Mouse (Mus musculus): ENCODE measurements at regions not wholly inside any gene's neighbourhood (a gene's known extent, or its start where the extent isn't known, plus 50 kb on each side); places are given as distances from the start of the nearest gene placed in this dataset.

DNA sequence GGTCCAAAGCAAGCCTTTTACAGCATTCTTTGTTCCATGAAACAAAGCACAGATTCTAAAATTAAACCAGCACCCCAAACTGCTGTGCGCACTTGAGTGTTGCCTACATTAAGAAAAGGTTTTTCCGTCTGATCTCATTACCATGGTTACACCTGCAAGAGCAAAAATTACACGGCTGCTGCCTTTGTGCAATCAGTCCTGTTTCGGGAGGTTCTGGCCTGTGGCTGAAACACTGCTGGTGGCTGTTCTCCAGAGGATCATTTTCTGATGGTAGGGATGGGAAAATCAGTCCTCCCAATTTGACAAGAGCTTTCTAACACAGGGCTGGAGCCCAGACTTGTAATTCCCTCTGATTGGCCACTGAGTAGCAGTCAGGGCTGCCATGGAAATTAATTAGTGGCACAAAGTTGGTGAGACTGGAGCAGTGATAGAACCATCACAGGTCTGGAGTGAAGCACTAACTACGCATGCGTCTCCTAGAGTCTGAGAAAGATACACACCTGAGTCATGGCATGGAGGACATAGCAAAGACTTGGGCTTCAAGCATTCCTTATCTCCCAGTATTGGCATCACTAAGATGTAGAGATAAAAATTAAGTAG is 114.8 kb upstream of the Fam49a start:
- DNase-seq = no peak

DNA sequence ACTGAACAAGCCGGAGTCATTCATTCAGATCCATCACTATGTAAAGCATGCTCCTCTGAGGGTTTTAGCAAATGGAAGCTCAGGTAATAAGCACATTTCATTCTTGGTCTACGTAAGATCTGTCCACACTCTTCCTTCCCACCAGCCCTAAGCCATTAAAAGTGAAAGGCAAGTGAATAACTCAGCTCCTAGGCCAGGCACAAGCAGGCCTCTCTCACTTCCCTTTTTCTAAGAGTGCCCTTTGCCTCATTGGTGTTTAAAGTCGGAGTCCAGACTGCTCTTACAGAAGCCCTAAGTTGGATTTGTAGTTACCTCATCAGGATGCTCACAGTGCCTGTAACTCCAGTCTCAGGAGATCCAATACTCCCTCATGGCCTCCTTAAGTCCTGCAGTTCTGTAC is 114.1 kb upstream of the Fam49a start:
- no peak for DNase-seq

DNA sequence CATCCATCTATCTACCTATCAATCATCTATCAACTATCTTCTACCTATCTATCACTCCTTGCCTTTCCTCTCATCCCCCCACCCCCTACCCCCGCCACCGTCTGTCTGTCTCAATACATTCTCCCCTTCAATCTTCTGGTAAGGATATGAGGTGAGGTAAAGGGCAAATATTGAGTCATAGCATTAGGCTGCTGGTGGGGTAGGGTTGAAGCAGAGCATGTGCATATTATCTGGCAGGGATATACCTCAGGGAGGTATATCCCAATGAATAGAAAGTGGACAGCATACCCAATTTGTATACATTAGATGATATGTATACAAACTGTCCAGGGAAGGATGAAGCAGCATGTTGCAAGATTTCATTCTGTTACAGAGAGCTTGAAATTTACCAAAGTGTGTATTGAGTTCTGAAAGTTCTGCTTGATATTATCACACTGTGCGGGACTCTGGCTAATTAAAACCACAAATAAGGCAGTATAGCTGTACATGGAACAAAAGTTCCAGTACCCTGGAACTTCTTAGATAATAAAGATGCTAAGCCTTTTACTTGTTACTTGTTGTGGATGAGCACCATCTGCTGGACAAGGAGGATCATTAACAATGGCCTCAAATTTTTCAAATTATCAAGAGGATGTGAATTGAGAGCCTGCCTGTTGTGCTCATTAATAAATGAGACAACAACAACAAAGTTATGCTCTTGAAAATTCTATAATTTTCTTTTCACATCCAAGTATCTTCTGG is 113.1 kb upstream of the Fam49a start:
- no peak for DNase-seq

DNA sequence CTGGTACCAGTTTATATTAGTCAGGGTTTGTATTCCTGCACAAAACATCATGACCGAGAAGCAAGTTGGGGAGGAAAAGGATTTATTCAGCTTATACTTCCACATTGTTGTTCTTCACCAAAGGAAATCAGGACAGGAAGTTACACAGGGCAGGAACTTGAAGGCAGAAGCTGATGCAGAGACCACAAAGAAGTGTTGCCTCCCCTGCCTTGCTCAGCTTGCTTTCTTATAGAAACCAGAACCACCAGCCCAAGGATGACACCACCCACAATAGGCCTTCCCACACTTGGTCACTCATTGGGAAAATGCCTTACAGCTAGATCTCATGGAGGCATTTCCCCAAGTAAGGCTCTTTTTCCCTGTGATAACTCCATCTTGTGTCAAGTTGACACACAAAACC is 97.5 kb upstream of the Fam49a start:
- DNase-seq = no peak

DNA sequence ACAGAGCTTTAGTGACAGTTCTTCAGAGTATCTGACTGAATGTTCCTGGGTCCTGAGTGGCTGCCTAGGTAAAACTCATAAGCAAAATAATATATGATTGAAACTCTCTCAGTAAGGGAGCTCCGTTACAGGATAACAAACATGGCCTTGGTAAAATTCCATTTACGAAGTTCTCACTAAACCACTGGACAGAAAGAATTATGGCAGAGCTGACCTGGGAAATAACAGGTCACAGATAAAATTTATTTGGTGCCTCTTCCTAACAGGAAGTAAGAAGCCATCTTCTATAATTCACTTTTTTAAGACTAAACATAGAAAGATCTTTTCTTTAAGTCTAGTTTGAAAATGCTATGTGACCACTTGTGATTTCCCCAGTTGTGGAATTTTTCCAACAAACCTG is 91.4 kb upstream of the Fam49a start:
- no peak for DNase-seq

DNA sequence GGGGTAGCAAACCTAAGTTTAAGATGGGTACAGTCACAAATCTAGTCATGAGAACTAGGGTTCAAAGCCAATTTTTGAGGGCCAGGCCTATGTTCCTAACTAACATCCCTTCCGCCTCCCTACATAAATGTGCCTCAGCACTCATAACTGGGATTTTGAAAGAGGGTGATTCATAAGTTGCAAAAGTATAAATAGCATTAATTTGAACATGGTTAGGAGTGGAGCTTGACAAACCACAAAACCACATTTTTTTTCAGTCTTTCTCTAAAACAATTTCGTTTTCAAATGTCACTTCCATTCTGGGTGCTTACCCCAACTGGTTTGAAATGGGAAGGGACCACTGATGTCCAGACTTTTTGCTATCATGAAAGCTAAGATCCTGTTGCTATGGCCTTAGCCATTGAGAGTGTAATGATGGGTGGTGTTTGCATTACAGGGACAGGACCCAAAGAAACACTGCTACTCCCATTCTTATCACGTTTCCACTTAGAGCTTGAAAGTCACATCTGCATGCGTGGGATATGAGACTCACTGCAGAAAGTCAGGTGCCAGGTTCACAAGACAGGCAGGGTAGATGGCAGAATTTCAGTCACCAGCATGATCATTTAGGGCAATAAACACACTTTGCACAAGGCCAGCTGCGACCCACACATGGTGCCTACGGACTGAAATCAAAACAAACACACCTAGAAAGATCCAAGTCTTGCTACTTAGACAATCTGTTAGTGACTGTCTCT is 89.7 kb upstream of the Fam49a start:
- no peak for DNase-seq

DNA sequence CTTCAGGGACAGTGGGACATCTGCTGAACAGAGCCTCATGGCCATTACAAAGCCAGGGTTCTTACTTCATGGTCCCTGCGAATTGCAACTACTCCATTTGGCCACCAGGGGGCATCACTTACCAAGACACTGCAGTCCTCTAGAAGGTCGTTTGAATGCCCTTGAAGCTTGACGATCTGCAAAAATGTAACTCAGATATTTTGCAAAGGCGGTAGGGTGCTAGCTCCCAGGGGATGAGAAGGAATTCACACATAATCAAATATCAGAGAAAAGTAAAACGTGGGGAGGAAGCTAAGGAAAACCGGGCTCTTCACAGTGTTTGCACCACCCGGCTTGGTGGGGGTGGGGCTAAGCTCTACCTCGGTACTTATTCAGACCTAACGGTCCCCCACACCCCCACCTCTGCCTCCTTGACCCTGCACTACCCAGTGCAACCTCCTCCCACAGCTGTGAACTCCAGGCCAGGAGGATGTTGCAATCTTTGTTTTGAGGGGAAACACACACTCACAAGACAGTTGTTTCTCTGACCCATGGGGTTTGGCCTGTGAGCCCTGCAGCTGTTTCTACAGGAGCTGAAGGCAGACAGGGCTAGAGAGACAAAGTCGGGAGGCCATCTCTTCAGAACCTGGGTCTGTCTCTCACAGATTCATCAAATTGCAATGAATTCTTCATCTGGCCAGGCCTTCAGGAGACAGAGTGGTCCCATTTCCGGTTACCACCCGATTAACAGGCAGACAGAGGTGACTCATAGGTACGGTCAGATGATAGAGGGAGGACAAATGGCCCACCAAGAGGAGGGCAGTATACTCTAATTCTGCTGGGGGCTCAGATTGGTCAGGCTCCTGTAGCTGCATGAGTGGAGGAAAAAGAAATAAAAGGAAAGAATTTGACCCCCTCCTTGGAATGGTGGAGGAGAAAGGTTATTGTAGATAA is 85.3 kb upstream of the Fam49a start:
- peak; percentile 99 for DNase-seq

DNA sequence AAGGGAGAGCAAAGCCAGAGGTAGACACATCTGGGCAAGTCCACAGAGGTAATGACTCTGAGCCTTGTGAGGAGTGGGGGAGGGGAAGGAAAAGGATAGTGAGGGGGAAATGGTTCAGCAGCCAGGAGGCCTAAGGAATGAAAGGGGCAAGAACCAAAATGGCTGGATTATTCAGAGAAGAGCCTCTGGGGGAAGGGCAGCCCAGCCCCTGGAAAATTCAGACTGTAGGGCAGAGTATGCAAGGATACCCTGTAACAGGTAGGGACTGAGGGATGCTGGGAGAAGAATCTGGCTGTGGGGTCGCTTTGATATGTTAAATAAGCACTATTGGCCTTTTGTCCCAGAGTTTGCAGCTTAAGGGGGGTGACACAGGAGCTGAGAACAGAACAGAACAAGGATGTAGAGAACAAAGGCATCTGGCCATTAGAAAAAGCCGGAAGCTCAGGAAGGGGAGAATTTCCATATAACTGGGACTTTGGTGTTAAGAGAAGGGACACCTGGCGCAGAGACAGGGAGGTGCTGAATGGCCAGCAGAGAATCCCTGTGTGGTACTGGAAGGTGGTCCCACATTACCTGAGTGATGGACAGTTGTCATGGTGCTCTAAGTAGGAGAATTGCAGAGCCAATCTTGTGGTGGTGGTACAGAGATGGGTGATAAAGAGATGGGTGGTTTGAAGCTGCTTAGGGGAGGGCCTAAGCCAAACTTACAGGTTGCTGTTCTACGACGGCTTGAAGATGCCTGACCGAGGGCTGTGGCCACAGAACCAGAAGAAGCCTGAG is 84.5 kb upstream of the Fam49a start:
- DNase-seq = peak; percentile 83

DNA sequence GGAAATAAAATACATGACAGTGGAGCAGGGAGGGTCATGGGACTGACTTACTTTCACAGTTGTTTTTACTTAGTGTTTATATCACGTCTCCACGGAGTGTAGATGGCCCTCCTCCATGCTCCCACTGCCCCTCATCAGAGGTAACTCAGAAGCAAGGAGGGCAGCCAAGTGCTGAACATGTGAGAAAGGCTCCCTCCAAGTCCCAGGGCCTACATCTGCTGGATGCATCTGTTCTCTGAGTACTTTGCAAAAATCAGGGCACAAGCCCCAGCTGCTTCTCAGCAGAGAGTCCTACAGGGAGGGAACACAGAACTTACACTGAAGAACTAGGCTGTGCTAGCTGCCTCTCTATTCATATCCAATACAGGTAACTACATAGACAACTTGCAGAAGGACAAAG is 83.5 kb upstream of the Fam49a start:
- DNase-seq = peak; percentile 98

DNA sequence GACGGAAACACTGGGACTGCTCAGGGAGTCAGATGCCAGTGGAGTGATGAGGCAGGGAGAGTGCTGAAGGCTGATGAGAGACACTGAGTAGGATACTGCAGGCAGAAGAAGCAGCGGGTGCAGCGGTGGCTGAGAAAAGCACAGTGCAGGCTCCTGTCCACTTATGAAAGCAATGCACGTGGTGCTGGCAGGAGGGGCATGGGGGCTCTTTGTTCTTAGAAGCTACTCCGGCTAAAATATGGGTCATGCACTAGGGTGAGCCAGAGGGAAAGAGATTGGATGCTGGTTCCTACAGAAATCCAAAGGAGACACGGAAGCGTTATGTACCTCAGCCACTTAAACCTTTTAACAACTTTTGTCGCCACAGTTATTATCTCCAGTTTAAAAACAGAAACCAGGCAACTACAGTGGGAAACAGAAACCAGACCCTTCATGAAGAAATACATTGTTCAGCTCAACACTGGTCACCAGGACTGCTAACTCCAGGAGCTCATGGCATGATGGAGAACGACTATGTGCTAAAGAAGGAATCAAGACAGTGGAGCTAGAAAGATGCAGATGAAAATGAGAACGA is 82.6 kb upstream of the Fam49a start:
- DNase-seq = peak; percentile 93

DNA sequence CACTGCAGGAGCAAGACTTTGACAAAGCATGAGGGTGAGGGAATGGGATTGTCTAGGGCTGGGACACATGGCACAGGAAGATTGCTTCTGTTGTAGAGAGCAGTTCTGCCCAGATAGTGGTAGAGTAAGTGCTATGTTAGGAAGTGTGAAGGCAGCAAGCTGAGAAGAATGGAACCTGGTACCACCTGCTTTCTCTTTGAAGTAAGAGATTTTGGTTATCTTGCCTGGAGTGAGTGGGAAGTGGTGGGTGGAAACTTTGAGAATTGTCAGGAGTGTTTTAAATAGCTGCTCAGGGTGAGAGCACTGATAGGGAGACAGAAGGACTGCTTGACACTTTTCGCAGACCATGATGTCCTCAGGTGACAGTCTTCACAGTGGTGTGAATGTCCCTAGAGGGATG is 81.0 kb upstream of the Fam49a start:
- DNase-seq = no peak

DNA sequence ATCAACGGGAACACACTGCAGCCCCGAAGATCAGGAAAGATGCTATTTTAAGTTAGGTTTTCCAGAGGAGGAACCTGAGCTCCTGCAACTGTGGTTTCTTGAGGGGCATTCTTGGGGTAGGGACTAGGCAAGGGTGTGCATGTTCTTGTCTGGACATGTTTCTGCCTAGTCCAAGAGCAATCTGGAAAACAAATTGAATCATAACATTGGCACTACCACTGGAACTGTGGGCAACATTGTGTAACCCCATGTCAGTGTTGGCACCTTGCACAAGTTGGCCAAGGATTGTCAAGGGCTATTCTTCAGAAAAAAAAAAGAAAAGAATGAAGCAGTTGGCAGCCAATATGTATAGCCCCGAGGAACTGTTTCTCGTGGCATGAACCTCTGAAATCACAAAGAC is 80.3 kb upstream of the Fam49a start:
- peak; percentile 39 for DNase-seq

DNA sequence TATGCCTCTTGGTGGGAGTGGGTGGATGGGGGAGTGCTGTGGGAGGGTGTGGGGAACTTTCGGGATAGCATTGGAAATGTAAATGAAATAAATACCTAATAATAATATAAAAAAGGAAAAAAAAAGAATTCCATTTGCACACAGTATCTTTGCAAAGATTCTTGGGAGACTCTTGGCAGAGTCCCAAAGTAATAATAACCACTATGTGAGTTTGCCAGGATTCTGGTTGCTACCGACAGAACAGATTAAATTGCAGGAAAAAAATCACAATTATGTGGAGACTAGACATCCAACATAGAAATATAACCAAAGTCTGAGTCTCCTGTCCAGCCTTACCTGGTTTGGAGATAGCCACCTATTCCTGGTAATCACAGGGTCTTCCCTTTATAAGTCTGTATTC is 75.6 kb upstream of the Fam49a start:
- no peak for DNase-seq

DNA sequence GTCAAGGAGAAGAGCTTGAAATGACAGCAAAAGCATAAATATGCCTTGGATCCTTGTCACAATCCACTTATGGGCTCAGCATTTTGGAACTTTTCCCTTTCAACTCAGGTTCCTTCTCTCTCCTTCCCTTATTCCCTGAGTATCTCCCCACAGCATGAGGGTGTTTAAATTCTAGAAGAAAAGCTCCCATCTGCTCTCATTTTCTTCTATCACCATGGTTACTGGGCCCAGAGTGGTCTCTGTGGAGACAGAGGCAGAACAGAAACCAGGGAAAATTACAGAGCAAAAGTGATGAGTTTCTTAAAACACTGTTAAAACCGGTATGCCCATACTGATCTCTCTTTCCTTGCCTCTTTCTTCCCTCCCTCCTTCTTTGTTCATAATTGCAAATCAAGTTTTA is 66.9 kb upstream of the Fam49a start:
- DNase-seq = no peak

DNA sequence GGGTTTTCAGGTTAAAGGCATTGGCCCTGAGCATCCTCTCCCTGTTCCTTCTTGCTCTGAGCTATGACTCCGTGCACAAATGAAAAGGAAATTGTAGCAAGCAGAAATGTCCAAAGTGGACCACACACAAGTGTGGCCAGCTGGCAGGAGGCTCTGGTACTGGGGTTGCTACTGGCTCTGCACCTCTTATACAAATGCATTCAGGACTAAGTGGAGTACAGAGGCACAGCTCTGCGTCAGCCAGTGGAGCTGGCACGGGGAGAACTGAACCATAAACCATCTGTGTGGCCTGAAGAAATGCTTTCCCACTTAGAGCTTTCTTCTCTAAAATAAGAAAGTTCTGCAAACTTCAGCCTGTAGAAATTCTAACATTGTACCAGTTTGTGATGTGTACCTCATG is 65.3 kb upstream of the Fam49a start:
- DNase-seq = peak; percentile 40

DNA sequence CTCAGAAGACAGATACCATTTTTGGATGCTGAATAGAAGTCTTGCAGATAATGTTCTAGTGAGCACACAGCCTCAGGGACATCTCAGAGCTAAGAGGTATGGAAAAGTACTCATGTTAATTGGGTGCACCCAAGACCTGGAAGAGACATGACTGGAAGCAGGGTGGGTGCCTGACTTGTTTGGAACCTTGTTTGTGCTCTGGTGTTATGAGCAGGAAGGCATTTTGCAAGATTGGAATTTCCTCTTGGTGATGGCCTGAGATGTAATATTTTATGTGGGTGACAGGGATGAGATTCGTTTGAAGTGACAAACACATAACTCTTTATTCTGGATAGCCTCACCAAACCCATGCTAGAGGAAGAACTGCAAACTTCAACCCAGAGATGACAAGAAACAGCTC is 53.7 kb upstream of the Fam49a start:
- DNase-seq = peak; percentile 61

Data from heart, adult 11 months (tissue).